Mouse (Mus musculus) mesoderm, embryonic 11.5 days (tissue): ENCODE data around the gene Nemf.
"Not testable (repeated sequence)": the region's sequence is repeated elsewhere in the genome, so short reads cannot be mapped to it uniquely, and the experiment has no call there.

Experiments
- DNase-seq: peaks from one replicate; pipeline ENCODE4 v3.0.0-alpha.2; 2012; ENCODE audit warnings: low read depth, low spot score

The Nemf gene

GRCm38 (mm10) chr12:69356546-69357299 lies at the start of gene Nemf:
Gene Nemf (minus strand): TSS chr12:69357165.
- peak; percentile 85 for DNase-seq

- DNase-seq: no peak
Measured at GRCm38 (mm10) chr12:69402594-69403167, 45.7 kb upstream of the Nemf start.

GRCm38 (mm10) chr12:69402100-69402499 lies 45.1 kb upstream of the Nemf start:
- no peak for DNase-seq

GRCm38 (mm10) chr12:69400871-69401286 lies 43.9 kb upstream of the Nemf start:
- DNase-seq: no peak

- DNase-seq: no peak
Measured at GRCm38 (mm10) chr12:69400367-69400766, 43.4 kb upstream of the Nemf start.

- DNase-seq: no peak
Measured at GRCm38 (mm10) chr12:69394456-69394855, 37.5 kb upstream of the Nemf start.

GRCm38 (mm10) chr12:69393076-69393475 lies 36.1 kb upstream of the Nemf start:
- no peak for DNase-seq

- DNase-seq: no peak
Measured at GRCm38 (mm10) chr12:69390000-69390698, 33.2 kb upstream of the Nemf start.

GRCm38 (mm10) chr12:69389273-69389938 lies 32.4 kb upstream of the Nemf start:
- DNase-seq: no peak

GRCm38 (mm10) chr12:69388321-69388869 lies 31.4 kb upstream of the Nemf start:
- DNase-seq: no peak

- DNase-seq: not testable (repeated sequence)
Measured at GRCm38 (mm10) chr12:69386281-69386732, 29.3 kb upstream of the Nemf start.

GRCm38 (mm10) chr12:69385542-69386280 lies 28.7 kb upstream of the Nemf start:
- DNase-seq: no peak

GRCm38 (mm10) chr12:69384606-69385005 lies 27.6 kb upstream of the Nemf start:
- DNase-seq: no peak

- DNase-seq: no peak
Measured at GRCm38 (mm10) chr12:69382880-69383279, 25.9 kb upstream of the Nemf start.

GRCm38 (mm10) chr12:69378558-69379454 lies 21.8 kb upstream of the Nemf start:
- DNase-seq: no peak

GRCm38 (mm10) chr12:69377636-69378035 lies 20.7 kb upstream of the Nemf start:
- not testable (repeated sequence) for DNase-seq

GRCm38 (mm10) chr12:69377188-69377587 lies 20.2 kb upstream of the Nemf start:
- no peak for DNase-seq

GRCm38 (mm10) chr12:69376132-69376531 lies 19.2 kb upstream of the Nemf start:
- DNase-seq: no peak

- DNase-seq: no peak
Measured at GRCm38 (mm10) chr12:69373850-69374766, 17.1 kb upstream of the Nemf start.
